Mouse (Mus musculus) ES-Bruce4 (cell line): ENCODE measurements around the gene Trex2.

ENCODE experiments used
- CTCF ChIP-seq: IDR thresholded peaks from one replicate; pipeline ENCODE4 v1.8.1; 2011; ENCODE audit warnings: low read depth, low read length
- POLR2A ChIP-seq: IDR thresholded peaks from one replicate; pipeline ENCODE4 v1.8.1; 2011; ENCODE audit warnings: low read length; ENCODE audit not compliant: insufficient read depth

DNA sequence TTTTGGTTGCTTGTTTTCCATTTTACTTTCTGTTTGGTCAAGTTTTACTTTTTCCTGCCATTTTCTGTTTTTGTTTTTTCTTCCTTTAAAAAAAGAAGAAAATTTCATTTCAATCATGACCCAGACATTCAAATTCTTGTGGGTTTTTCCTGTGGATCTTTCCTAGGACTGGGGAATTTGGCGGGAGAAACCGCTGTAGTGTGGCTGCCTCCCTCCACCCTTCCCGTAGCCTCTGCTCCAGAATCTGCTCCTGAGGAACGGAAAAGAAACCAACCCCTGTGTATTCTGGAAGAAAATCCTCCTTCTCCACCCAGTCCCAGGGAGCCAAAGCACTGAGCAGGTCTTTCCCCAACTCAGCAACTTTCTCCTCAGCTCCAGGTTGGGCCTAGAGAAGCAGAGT is 25.6 kb upstream of the Trex2 start:
- TF ChIP-seq CTCF (no peak), POLR2A (no peak)
